Mouse (Mus musculus): ENCODE data around the gene Ier3. TPM values are rescaled to one million over a fixed set of nuclear protein-coding genes. Genes with fewer than 3 reads are reported as not detected.

The Ier3 gene
- total and polyA plus RNA-seq, 2 experiments from 2014 or later, result 19.4 TPM

GRCm38 (mm10) chr17:35824402-35824801 lies 2.9 kb downstream of the Ier3 start:
- no peaks in the 10 kb centered on the region for H3K27me3 ChIP-seq (ENCODE audit: insufficient read depth, low read length)
- H3K4me1 ChIP-seq (ENCODE audit: insufficient read depth, low read length), result peaks cover 4% of the 10 kb centered on the region
- ATAC-seq (no peak), DNase-seq (ENCODE audit: low spot score) (no peak)
- H3K9me3 ChIP-seq (ENCODE audit: low read length), result no peaks in the 10 kb centered on the region
- 0 out of 2 replicates have a peak, but pooled peaks cover 5% of the 10 kb centered on the region for H3K36me3 ChIP-seq (ENCODE audit: insufficient read depth, low read length)
- TF ChIP-seq CTCF (IDR thresholded peaks at IDR 0.05; ENCODE audit: low read depth), result peak; percentile 47
- H3K27ac ChIP-seq, result 0 out of 2 replicates have a peak overlapping the region, but pooled peaks have one; percentile 82
- 69% methylated on average over 7 of the region's 7 CpGs for WGBS
- peak overlapping the region; percentile 77; the same call in 1 of the 2 replicates for H3K9ac ChIP-seq (replicated peaks; ENCODE audit: low read length)
- peak overlapping the region; percentile 70 for H3K4me3 ChIP-seq (ENCODE audit: low read length)
- H3K4me2 ChIP-seq (ENCODE audit: low read depth, low read length), result peak overlapping the region; percentile 91

GRCm38 (mm10) chr17:35825109-35825850 lies 3.8 kb downstream of the Ier3 start:
- Histone ChIP-seq H3K27ac (no peak overlapping the region), H3K4me1 (ENCODE audit: insufficient read depth, low read length) (peaks cover 4% of the 10 kb centered on the region), H3K9ac (replicated peaks; ENCODE audit: low read length) (no peak overlapping the region), H3K4me3 (ENCODE audit: low read length) (no peak overlapping the region), H3K27me3 (ENCODE audit: insufficient read depth, low read length) (no peaks in the 10 kb centered on the region), H3K9me3 (ENCODE audit: low read length) (no peaks in the 10 kb centered on the region), H3K36me3 (ENCODE audit: insufficient read depth, low read length) (0 out of 2 replicates have a peak, but pooled peaks cover 5% of the 10 kb centered on the region), H3K4me2 (ENCODE audit: low read depth, low read length) (no peak overlapping the region)
- DNase-seq (ENCODE audit: low spot score), result no peak
- TF ChIP-seq CTCF (IDR thresholded peaks at IDR 0.05; ENCODE audit: low read depth), result no peak
- WGBS, result 92% methylated on average over 13 of the region's 13 CpGs
- ATAC-seq, result no peak

- Histone ChIP-seq H3K4me2 (ENCODE audit: low read depth, low read length) (no peak overlapping the region), H3K9me3 (ENCODE audit: low read length) (no peaks in the 10 kb centered on the region), H3K4me1 (ENCODE audit: insufficient read depth, low read length) (peaks cover under 1% of the 10 kb centered on the region; the same call in 1 of the 2 replicates), H3K9ac (replicated peaks; ENCODE audit: low read length) (no peak overlapping the region), H3K27me3 (ENCODE audit: insufficient read depth, low read length) (no peaks in the 10 kb centered on the region), H3K27ac (no peak overlapping the region), H3K4me3 (ENCODE audit: low read length) (no peak overlapping the region), H3K36me3 (ENCODE audit: insufficient read depth, low read length) (peaks cover 20% of the 10 kb centered on the region)
- TF ChIP-seq CTCF (IDR thresholded peaks at IDR 0.05; ENCODE audit: low read depth), result peak; percentile 91
- ATAC-seq, result peak; percentile 52
- 3% methylated on average over 21 of the region's 21 CpGs for WGBS
- peak; percentile 87 for DNase-seq (ENCODE audit: low spot score)
Observed at GRCm38 (mm10) chr17:35829737-35830136, 8.3 kb downstream of the Ier3 start.

- Histone ChIP-seq H3K9ac (replicated peaks; ENCODE audit: low read length) (no peak overlapping the region), H3K27ac (no peak overlapping the region), H3K27me3 (ENCODE audit: insufficient read depth, low read length) (no peaks in the 10 kb centered on the region), H3K4me1 (ENCODE audit: insufficient read depth, low read length) (peaks cover 13% of the 10 kb centered on the region; the same call in 1 of the 2 replicates), H3K9me3 (ENCODE audit: low read length) (no peaks in the 10 kb centered on the region), H3K4me2 (ENCODE audit: low read depth, low read length) (no peak overlapping the region), H3K36me3 (ENCODE audit: insufficient read depth, low read length) (peaks cover 28% of the 10 kb centered on the region), H3K4me3 (ENCODE audit: low read length) (no peak overlapping the region)
- TF ChIP-seq CTCF (IDR thresholded peaks at IDR 0.05; ENCODE audit: low read depth), result no peak
- no peak for ATAC-seq
- peak; percentile 30 for DNase-seq (ENCODE audit: low spot score)
- WGBS, result 66% methylated on average over 8 of the region's 8 CpGs
Observed at GRCm38 (mm10) chr17:35832400-35833238, 11.1 kb downstream of the Ier3 start.

- H3K9ac ChIP-seq (replicated peaks; ENCODE audit: low read length), result no peak overlapping the region
- peak; percentile 27 for DNase-seq (ENCODE audit: low spot score)
- ATAC-seq, result no peak
- H3K4me3 ChIP-seq (ENCODE audit: low read length), result no peak overlapping the region
- TF ChIP-seq CTCF (IDR thresholded peaks at IDR 0.05; ENCODE audit: low read depth), result no peak
- H3K27ac ChIP-seq, result no peak overlapping the region
- no peaks in the 10 kb centered on the region for H3K9me3 ChIP-seq (ENCODE audit: low read length)
- 20% methylated on average over 5 of the region's 5 CpGs for WGBS
- no peaks in the 10 kb centered on the region for H3K27me3 ChIP-seq (ENCODE audit: insufficient read depth, low read length)
- H3K36me3 ChIP-seq (ENCODE audit: insufficient read depth, low read length), result peaks cover 28% of the 10 kb centered on the region
- no peak overlapping the region for H3K4me2 ChIP-seq (ENCODE audit: low read depth, low read length)
- H3K4me1 ChIP-seq (ENCODE audit: insufficient read depth, low read length), result peaks cover 13% of the 10 kb centered on the region; the same call in 1 of the 2 replicates
Observed at GRCm38 (mm10) chr17:35833239-35833751, 11.8 kb downstream of the Ier3 start.

GRCm38 (mm10) chr17:35833894-35834293 lies 12.4 kb downstream of the Ier3 start:
- 55% methylated on average over 5 of the region's 5 CpGs for WGBS

More at GRCm38 (mm10) chr17:35833894-35834293, 12.4 kb downstream of the Ier3 start:
- Histone ChIP-seq H3K4me1 (ENCODE audit: insufficient read depth, low read length) (peaks cover 13% of the 10 kb centered on the region; the same call in 1 of the 2 replicates), H3K27ac (no peak overlapping the region), H3K27me3 (ENCODE audit: insufficient read depth, low read length) (no peaks in the 10 kb centered on the region), H3K9ac (replicated peaks; ENCODE audit: low read length) (no peak overlapping the region), H3K4me3 (ENCODE audit: low read length) (no peak overlapping the region), H3K36me3 (ENCODE audit: insufficient read depth, low read length) (peaks cover 28% of the 10 kb centered on the region), H3K9me3 (ENCODE audit: low read length) (no peaks in the 10 kb centered on the region), H3K4me2 (ENCODE audit: low read depth, low read length) (no peak overlapping the region)
- no peak for DNase-seq (ENCODE audit: low spot score)
- TF ChIP-seq CTCF (IDR thresholded peaks at IDR 0.05; ENCODE audit: low read depth), result no peak
- no peak for ATAC-seq

Data from hindbrain, postnatal 0 days (tissue).